Mouse (Mus musculus) small intestine, adult 2 months (tissue): Measurements from ENCODE around the gene Neurog1.

Source experiments
- CTCF ChIP-seq: fragments of 200-500 bp; IDR thresholded peaks from 2 replicates; pipeline ENCODE4 v1.5.1; 2012; ENCODE audit warnings: low read depth, mild to moderate bottlenecking, control low read depth, inconsistent platforms, low read length, moderate library complexity, mixed read lengths; ENCODE audit not compliant: insufficient replicate concordance, insufficient read length; ENCODE audit errors: extremely low read depth
- POLR2A ChIP-seq: fragments of 200-500 bp; IDR thresholded peaks from 2 replicates; pipeline ENCODE4 v1.6.1; 2012; ENCODE audit warnings: low read depth, mild to moderate bottlenecking, control low read depth, inconsistent platforms, low read length, moderate library complexity

GRCm38 (mm10) chr13:56228790-56229189 lies 23.2 kb downstream of the Neurog1 start:
- TF ChIP-seq POLR2A (no peak), CTCF (no peak)
